Mouse (Mus musculus) MEL (cell line): ENCODE data around the gene Ctrc. TPM values are rescaled to one million over a fixed set of nuclear protein-coding genes. Genes with fewer than 3 reads are reported as not detected.

Source experiments
- DNase-seq: peaks from one replicate; pipeline ENCODE4 v3.0.0; 2011; ENCODE audit warnings: low read depth, low spot score
- H3K27ac ChIP-seq: 2 replicates; pipeline ENCODE4 v1.5.1; 2012; ENCODE audit warnings: low read depth, mild to moderate bottlenecking, control low read depth, low read length, moderate library complexity; ENCODE audit not compliant: control insufficient read depth
- H3K27me3 ChIP-seq, 2 experiments: fragments of 150-350 bp in 1 of 2; sonication (generic) in 1 of 2; 2 replicates each; pipeline ENCODE4 v1.6.1; 2012; ENCODE audit warnings: low read length in 2 of 2, mild to moderate bottlenecking in 2 of 2, improper control_type of control experiment in 1 of 2, moderate library complexity in 1 of 2; ENCODE audit not compliant: insufficient read depth in 2 of 2, control insufficient read depth in 1 of 2
- H3K36me3 ChIP-seq, 2 experiments: 2 replicates each; pipeline ENCODE4 v1.6.1; 2012 to 2014; ENCODE audit warnings: low read length in 2 of 2, improper control_type of control experiment in 1 of 2, inconsistent platforms in 1 of 2, mild to moderate bottlenecking in 1 of 2; ENCODE audit not compliant: insufficient read depth in 2 of 2, control insufficient read depth in 1 of 2
- H3K4me1 ChIP-seq, 2 experiments: fragments of 150-350 bp in 1 of 2; sonication (generic) in 1 of 2; 2 replicates each; pipeline ENCODE4 v1.6.1; 2012; ENCODE audit warnings: low read length in 2 of 2, improper control_type of control experiment in 1 of 2, mild to moderate bottlenecking in 1 of 2; ENCODE audit not compliant: insufficient read depth in 2 of 2, control insufficient read depth in 1 of 2
- H3K4me3 ChIP-seq, 2 experiments: fragments of 150-350 bp in 1 of 2; sonication (generic) in 1 of 2; 2 replicates each; pipeline ENCODE4 v1.5.1; 2012; ENCODE audit warnings: low read depth in 2 of 2, low read length in 2 of 2, mild to moderate bottlenecking in 2 of 2, moderate library complexity in 2 of 2, control low read depth in 1 of 2, improper control_type of control experiment in 1 of 2; ENCODE audit not compliant: control insufficient read depth in 1 of 2, insufficient read depth in 1 of 2
- H3K79me2 ChIP-seq: 2 replicates; pipeline ENCODE4 v1.6.1; 2012; ENCODE audit warnings: mild to moderate bottlenecking, low read length, moderate library complexity; ENCODE audit not compliant: control insufficient read depth, poor library complexity, insufficient read depth
- H3K9ac ChIP-seq: 2 replicates; pipeline ENCODE4 v1.6.1; 2012; ENCODE audit warnings: low read depth, mild to moderate bottlenecking, control low read depth, low read length, moderate library complexity; ENCODE audit not compliant: control insufficient read depth, poor library complexity, severe bottlenecking
- H3K9me3 ChIP-seq: fragments of 150-350 bp; sonication (generic); replicated peaks from 2 replicates; pipeline ENCODE4 v1.6.1; 2012; ENCODE audit warnings: mild to moderate bottlenecking, low read length, improper control_type of control experiment, moderate library complexity; ENCODE audit not compliant: insufficient read depth
- CHD2 ChIP-seq: IDR thresholded peaks from 2 replicates; pipeline ENCODE4 v1.6.1; 2011; ENCODE audit warnings: low read length, improper control_type of control experiment
- CTCF ChIP-seq, 3 experiments: IDR thresholded peaks in 2 of 3; conservative IDR thresholded peaks in 1 of 3; 2 replicates each; pipeline ENCODE4 v1.5.1; 2011 to 2012; ENCODE audit warnings: low read length in 3 of 3, low read depth in 2 of 3, mild to moderate bottlenecking in 2 of 3, improper control_type of control experiment in 1 of 3, inconsistent platforms in 1 of 3, mixed read lengths in 1 of 3, moderate library complexity in 1 of 3; ENCODE audit not compliant: control insufficient read depth in 1 of 3, insufficient read depth in 1 of 3, poor library complexity in 1 of 3, severe bottlenecking in 1 of 3
- GATA1 ChIP-seq: IDR thresholded peaks from 2 replicates; pipeline ENCODE4 v1.6.1; 2011; ENCODE audit warnings: low read depth, low read length, improper control_type of control experiment
- JUND ChIP-seq: IDR thresholded peaks from 2 replicates; pipeline ENCODE4 v1.6.1; 2011; ENCODE audit warnings: low read depth, mild to moderate bottlenecking, improper control_type of control experiment, low read length
- KAT2A ChIP-seq: conservative IDR thresholded peaks from 2 replicates; pipeline ENCODE4 v1.6.1; 2012; ENCODE audit warnings: low read depth, low read length, improper control_type of control experiment, inconsistent platforms
- MAFK ChIP-seq: IDR thresholded peaks from 2 replicates; pipeline ENCODE4 v1.6.1; 2011; ENCODE audit warnings: low read depth, mild to moderate bottlenecking, low read length, improper control_type of control experiment, borderline replicate concordance
- MAX ChIP-seq: IDR thresholded peaks from 2 replicates; pipeline ENCODE4 v1.6.1; 2011; ENCODE audit warnings: low read length, improper control_type of control experiment
- MAZ ChIP-seq: IDR thresholded peaks from 2 replicates; pipeline ENCODE4 v1.6.1; 2012; ENCODE audit warnings: low read depth, mild to moderate bottlenecking, inconsistent platforms, low read length, improper control_type of control experiment
- MXI1 ChIP-seq: IDR thresholded peaks from 2 replicates; pipeline ENCODE4 v1.6.1; 2011; ENCODE audit warnings: mild to moderate bottlenecking, low read depth, low read length, improper control_type of control experiment
- POLR2A ChIP-seq, 2 experiments: IDR thresholded peaks; 2 replicates each; pipeline ENCODE4 v1.6.1; 2011 to 2012; ENCODE audit warnings: low read length in 2 of 2, mild to moderate bottlenecking in 2 of 2, control low read depth in 1 of 2, improper control_type of control experiment in 1 of 2, low read depth in 1 of 2, moderate library complexity in 1 of 2; ENCODE audit not compliant: control insufficient read depth in 1 of 2, insufficient read depth in 1 of 2, poor library complexity in 1 of 2
- POLR2AphosphoS2 ChIP-seq: IDR thresholded peaks from 2 replicates; pipeline ENCODE4 v1.6.1; 2011; ENCODE audit warnings: low read length, improper control_type of control experiment
- POLR2AphosphoS5 ChIP-seq: IDR thresholded peaks from 2 replicates; pipeline ENCODE4 v1.6.1; 2012; ENCODE audit warnings: low read depth, borderline replicate concordance, mild to moderate bottlenecking, inconsistent platforms, low read length, moderate library complexity, mixed read lengths
- TAL1 ChIP-seq: IDR thresholded peaks from 2 replicates; pipeline ENCODE4 v1.6.1; 2012; ENCODE audit warnings: mild to moderate bottlenecking, inconsistent platforms, low read length, moderate library complexity, mixed read lengths
- TBP ChIP-seq: IDR thresholded peaks from 2 replicates; pipeline ENCODE4 v1.8.0; 2011; ENCODE audit warnings: low read depth, low read length, improper control_type of control experiment
- TCF12 ChIP-seq: IDR thresholded peaks from 2 replicates; pipeline ENCODE4 v1.6.1; 2014; ENCODE audit warnings: low read depth, mild to moderate bottlenecking, inconsistent platforms, low read length, improper control_type of control experiment, moderate library complexity
- UBTF ChIP-seq: IDR thresholded peaks from 2 replicates; pipeline ENCODE4 v1.6.1; 2012; ENCODE audit warnings: low read depth, mild to moderate bottlenecking, inconsistent platforms, low read length, improper control_type of control experiment, moderate library complexity, borderline replicate concordance; ENCODE audit not compliant: insufficient read depth
- USF2 ChIP-seq, 2 experiments: IDR thresholded peaks; 2 replicates each; pipeline ENCODE4 v1.6.1; 2011 to 2012; ENCODE audit warnings: improper control_type of control experiment in 2 of 2, low read length in 2 of 2, borderline replicate concordance in 1 of 2, inconsistent platforms in 1 of 2, low read depth in 1 of 2, mild to moderate bottlenecking in 1 of 2; ENCODE audit not compliant: insufficient read depth in 1 of 2
- ZC3H11A ChIP-seq: IDR thresholded peaks from 2 replicates; pipeline ENCODE4 v1.6.1; 2012; ENCODE audit warnings: low read depth, mild to moderate bottlenecking, inconsistent platforms, low read length, improper control_type of control experiment
- ZMIZ1 ChIP-seq: IDR thresholded peaks from 2 replicates; pipeline ENCODE4 v1.6.1; 2012; ENCODE audit warnings: low read depth, mild to moderate bottlenecking, inconsistent platforms, low read length, improper control_type of control experiment, moderate library complexity
- ZNF384 ChIP-seq: IDR thresholded peaks from 2 replicates; pipeline ENCODE4 v1.6.1; 2012; ENCODE audit warnings: low read depth, mild to moderate bottlenecking, inconsistent platforms, low read length, improper control_type of control experiment
- polyA plus RNA-seq, 2 experiments: library from polyadenylated mRNA; stranded (reverse) in 1 of 2; unstranded in 1 of 2; fragments of >175 nt in 1 of 2; fragments of >200 nt in 1 of 2; gene quantifications; 2 replicates each; pipeline versions ENCODE4 v1.2.1 to v1.2.4; 2012; ENCODE audit warnings: low replicate concordance in 2 of 2, low read depth in 1 of 2; ENCODE audit not compliant: insufficient read length in 2 of 2, insufficient read depth in 1 of 2, missing spikeins in 1 of 2
- total RNA-seq: library from RNA; depleted of rRNA; stranded (reverse); fragments of 300-350 nt; gene quantifications from 2 replicates; pipeline ENCODE4 v1.2.3, GENCODE M21; 2012

Ctrc gene
- total and polyA plus RNA-seq, 3 experiments: not detected

- peaks cover 0 to 4% of the 10 kb centered on the region in 2 experiments; a peak in 2 of 4 replicates for H3K36me3 ChIP-seq
- H3K79me2 ChIP-seq: peaks cover 4% of the 10 kb centered on the region; the same call in 1 of the 2 replicates
- H3K4me1 ChIP-seq: peaks cover 1 to 11% of the 10 kb centered on the region in 2 experiments; a peak in 3 of 4 replicates
- DNase-seq: no peak
- H3K4me3 ChIP-seq: no peak overlapping the region
- H3K27me3 ChIP-seq: no peaks in the 10 kb centered on the region
- H3K9me3 ChIP-seq: no peaks in the 10 kb centered on the region
- TF ChIP-seq CHD2 (no peak), ZC3H11A (no peak), POLR2A (IDR thresholded peaks at IDR 0.05; ENCODE audit: control insufficient read depth in 1 of 2, insufficient read depth in 1 of 2, low read depth in 1 of 2, low read length in 2 of 2, poor library complexity in 1 of 2) (no peak), TAL1 (no peak), POLR2AphosphoS5 (no peak), TBP (no peak), CTCF (IDR thresholded peaks at IDR 0.05 in 2 of 3, conservative IDR thresholded peaks at IDR 0.05 in 1 of 3; ENCODE audit: control insufficient read depth in 1 of 3, insufficient read depth in 1 of 3, low read depth in 2 of 3, low read length in 3 of 3, poor library complexity in 1 of 3, severe bottlenecking in 1 of 3) (no peak), JUND (no peak), MAFK (no peak), TCF12 (no peak), GATA1 (no peak), UBTF (no peak), ZNF384 (no peak), POLR2AphosphoS2 (no peak), KAT2A (no peak), MAX (no peak), MXI1 (no peak)
- no peak overlapping the region for H3K27ac ChIP-seq
- H3K9ac ChIP-seq: no peak overlapping the region
These were observed 21.9 kb upstream of the Ctrc start for GRCm38 (mm10) chr4:141868051-141868450.

GRCm38 (mm10) chr4:141867498-141867897, 21.3 kb upstream of the Ctrc start:
- Histone ChIP-seq H3K4me3 (no peak overlapping the region), H3K36me3 (no peaks in the 10 kb centered on the region; a peak in 1 of 4 replicates), H3K27ac (no peak overlapping the region), H3K79me2 (no peaks in the 10 kb centered on the region; the same call in 1 of the 2 replicates), H3K27me3 (no peaks in the 10 kb centered on the region), H3K9ac (no peak overlapping the region), H3K9me3 (no peaks in the 10 kb centered on the region), H3K4me1 (peaks cover 0 to 5% of the 10 kb centered on the region in 2 experiments; a peak in 2 of 4 replicates)
- TF ChIP-seq MAX (no peak), MAZ (no peak), POLR2A (IDR thresholded peaks at IDR 0.05; ENCODE audit: control insufficient read depth in 1 of 2, insufficient read depth in 1 of 2, low read depth in 1 of 2, low read length in 2 of 2, poor library complexity in 1 of 2) (no peak), USF2 (IDR thresholded peaks at IDR 0.05; ENCODE audit: borderline replicate concordance in 1 of 2, insufficient read depth in 1 of 2, low read depth in 1 of 2, low read length in 2 of 2) (no peak), POLR2AphosphoS5 (no peak), KAT2A (no peak), ZMIZ1 (no peak)
- no peak for DNase-seq
